Mouse (Mus musculus): ENCODE data around the gene Zfp771. TPM values are rescaled to one million over a fixed set of nuclear protein-coding genes. Genes with fewer than 3 reads are reported as not detected.
A peak's percentile ranks its signal among the peaks of the same experiment; 100 is the strongest.

The Zfp771 gene
- polyA plus RNA-seq (2015; fragmentation: Nextera tagmentation; extraction: Ambion mirVana) = 27.3 and 29.6 TPM in 2 replicates

DNA sequence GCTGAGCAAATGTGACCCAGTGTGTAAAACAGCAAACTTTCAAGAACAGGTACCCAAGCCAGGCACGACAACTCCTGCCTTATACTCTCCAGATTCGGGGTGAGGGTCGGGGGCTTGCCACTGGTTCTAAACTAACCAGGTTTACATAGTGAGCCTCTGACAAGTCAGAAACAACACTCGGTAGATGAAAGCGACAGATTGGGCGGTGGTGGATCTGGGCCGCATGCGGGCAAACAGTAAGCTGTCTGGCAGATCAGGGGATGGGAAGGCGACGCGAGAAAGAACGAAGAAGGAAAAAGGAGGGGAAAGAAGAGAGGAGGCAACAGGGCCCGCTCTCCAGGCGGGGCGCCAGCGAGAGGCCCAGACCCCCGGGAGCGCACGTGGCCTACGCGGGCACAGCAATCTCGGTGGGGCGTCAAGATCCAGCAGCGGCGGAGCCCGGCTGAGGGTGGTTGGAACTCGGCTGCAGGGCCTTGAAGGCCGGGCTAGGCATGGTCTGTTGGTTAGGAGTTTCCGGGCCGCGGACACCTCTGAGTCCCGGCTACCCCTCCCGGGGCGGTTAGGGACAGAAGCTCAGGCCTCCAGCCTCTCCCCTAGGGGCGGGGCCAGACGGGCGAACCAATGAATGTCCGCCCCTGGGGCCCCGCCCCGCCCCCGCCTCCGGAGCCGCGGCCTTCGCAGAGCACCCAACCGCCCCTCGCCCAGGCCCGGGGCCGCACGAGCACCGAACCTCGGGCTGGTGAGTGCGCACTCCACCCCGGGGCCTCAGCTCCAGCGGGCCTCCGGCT, at the start of gene Zfp771:
Zfp771 (plus strand) TSS at position 405 of the 788 bp plus-strand sequence.
- Histone ChIP-seq H3K4me3 (ENCODE audit: low read depth, low read length) (peak within 1 kb of the TSS; percentile 80), H3K36me3 (ENCODE audit: control insufficient read depth, insufficient read depth, low read length) (0 out of 2 replicates have a peak, but pooled peaks cover 3% of the 10 kb centered on the region), H3K27ac (replicated peaks) (peak within 1 kb of the TSS; percentile 96), H3K4me1 (replicated peaks; ENCODE audit: control insufficient read depth, insufficient read depth) (no peaks in the 10 kb centered on the region), H3K9me3 (ENCODE audit: control insufficient read depth, low read length) (no peaks in the 10 kb centered on the region), H3K27me3 (ENCODE audit: control insufficient read depth, insufficient read depth, low read length) (no peaks in the 10 kb centered on the region), H3K9ac (ENCODE audit: low read length) (peak within 1 kb of the TSS; percentile 96), H3K4me2 (replicated peaks; ENCODE audit: low read depth) (peak within 1 kb of the TSS; percentile 77)
- peak; percentile 96 for DNase-seq (ENCODE audit: low spot score)
- TF ChIP-seq CTCF (IDR thresholded peaks at IDR 0.05; ENCODE audit: low read depth) (peak; percentile 38), EP300 (optimal IDR thresholded peaks at IDR 0.05) (peak; percentile 58)
- under 1% methylated on average over 56 of the region's 56 CpGs for WGBS
- peak; percentile 96 for ATAC-seq (ENCODE audit: low FRiP score, low TSS enrichment)

DNA sequence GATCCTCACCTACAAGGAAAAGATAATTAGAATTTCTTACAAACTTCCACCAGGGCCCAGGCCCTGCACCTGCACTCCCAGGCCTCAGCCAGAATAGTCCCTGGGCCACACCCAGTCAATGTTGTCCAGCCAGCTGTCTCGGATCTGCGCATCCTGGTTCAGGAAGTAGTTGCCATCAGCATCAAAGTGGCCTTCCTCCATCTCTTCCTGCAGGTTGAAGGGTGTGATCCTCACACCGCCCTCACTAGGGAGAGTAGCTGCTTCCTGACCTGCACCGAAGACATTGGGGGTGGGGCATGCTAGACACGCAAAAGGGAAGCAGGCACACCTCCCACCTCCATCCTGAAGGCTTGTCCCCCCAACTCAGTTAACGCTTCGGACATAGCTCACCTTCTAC, 49.4 kb upstream of the Zfp771 start:
- peak overlapping the region; percentile 70 for H3K4me2 ChIP-seq (replicated peaks; ENCODE audit: low read depth)
- H3K4me1 ChIP-seq (replicated peaks; ENCODE audit: control insufficient read depth, insufficient read depth) = peaks cover 3% of the 10 kb centered on the region; the same call in 1 of the 2 replicates
- ATAC-seq (ENCODE audit: low FRiP score, low TSS enrichment) = no peak
- TF ChIP-seq CTCF (IDR thresholded peaks at IDR 0.05; ENCODE audit: low read depth) = no peak
- TF ChIP-seq EP300 (optimal IDR thresholded peaks at IDR 0.05) = no peak
- H3K36me3 ChIP-seq (ENCODE audit: control insufficient read depth, insufficient read depth, low read length) = peaks cover 17% of the 10 kb centered on the region; the same call in 1 of the 2 replicates
- no peaks in the 10 kb centered on the region for H3K27me3 ChIP-seq (ENCODE audit: control insufficient read depth, insufficient read depth, low read length)
- WGBS = 60% methylated on average over 7 of the region's 7 CpGs
- no peak overlapping the region; the same call in 1 of the 2 replicates for H3K9ac ChIP-seq (ENCODE audit: low read length)
- no peak overlapping the region for H3K27ac ChIP-seq (replicated peaks)
- no peak for DNase-seq (ENCODE audit: low spot score)
- H3K4me3 ChIP-seq (ENCODE audit: low read depth, low read length) = peak overlapping the region; percentile 64
- no peaks in the 10 kb centered on the region for H3K9me3 ChIP-seq (ENCODE audit: control insufficient read depth, low read length)

DNA sequence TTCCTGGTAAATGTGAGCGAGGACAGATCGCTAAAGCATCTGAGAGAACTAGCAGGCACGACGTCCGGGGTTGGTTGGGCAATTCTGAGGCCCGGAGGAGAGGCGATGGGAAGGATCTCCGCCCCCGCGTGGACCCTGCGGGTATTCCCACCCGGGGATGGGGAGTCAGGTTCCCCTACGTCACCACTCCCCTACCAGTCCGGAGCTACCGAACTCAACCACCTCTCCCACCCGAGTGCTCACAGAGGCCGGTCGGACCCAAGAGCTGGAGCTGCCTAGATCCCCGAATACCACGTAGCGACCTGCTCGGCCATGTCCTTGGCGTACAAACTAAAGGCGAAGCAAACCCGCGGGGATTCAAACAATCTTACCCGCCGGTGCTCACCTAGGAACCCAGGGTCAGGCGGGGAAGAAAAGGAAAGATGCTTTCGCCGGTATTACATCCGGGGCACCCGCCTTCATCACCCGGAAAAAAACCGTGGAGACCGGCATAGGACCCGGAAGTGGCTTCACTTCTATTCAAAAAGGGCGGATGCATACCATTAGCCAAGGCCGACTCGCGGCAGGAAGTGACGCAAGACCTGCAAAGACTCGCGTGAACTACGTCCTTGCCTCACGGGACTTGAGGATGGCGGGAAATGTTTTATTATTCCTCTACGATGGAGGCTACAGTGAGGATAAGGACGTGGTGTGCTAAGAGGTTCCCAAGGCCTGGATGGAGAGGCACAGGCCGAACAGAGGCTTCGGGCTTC, 48.4 kb upstream of the Zfp771 start, which contains the start of gene Cd2bp2:
Cd2bp2 (minus strand) TSS at position 507 of the 752 bp plus-strand sequence.
- peak within 1 kb of the TSS; percentile 71 for H3K9ac ChIP-seq (ENCODE audit: low read length)
- peaks cover 17% of the 10 kb centered on the region; the same call in 1 of the 2 replicates for H3K36me3 ChIP-seq (ENCODE audit: control insufficient read depth, insufficient read depth, low read length)
- DNase-seq (ENCODE audit: low spot score) (peak; percentile 94), ATAC-seq (ENCODE audit: low FRiP score, low TSS enrichment) (peak; percentile 96)
- peaks cover 3% of the 10 kb centered on the region; the same call in 1 of the 2 replicates for H3K4me1 ChIP-seq (replicated peaks; ENCODE audit: control insufficient read depth, insufficient read depth)
- H3K4me2 ChIP-seq (replicated peaks; ENCODE audit: low read depth) = peak within 1 kb of the TSS; percentile 70
- 0% methylated on average over 51 of the region's 51 CpGs for WGBS
- TF ChIP-seq CTCF (IDR thresholded peaks at IDR 0.05; ENCODE audit: low read depth) (peak; percentile 66), EP300 (optimal IDR thresholded peaks at IDR 0.05) (peak; percentile 98)
- no peaks in the 10 kb centered on the region for H3K27me3 ChIP-seq (ENCODE audit: control insufficient read depth, insufficient read depth, low read length)
- H3K27ac ChIP-seq (replicated peaks) = peak within 1 kb of the TSS; percentile 91
- peak within 1 kb of the TSS; percentile 64 for H3K4me3 ChIP-seq (ENCODE audit: low read depth, low read length)
- H3K9me3 ChIP-seq (ENCODE audit: control insufficient read depth, low read length) = no peaks in the 10 kb centered on the region

DNA sequence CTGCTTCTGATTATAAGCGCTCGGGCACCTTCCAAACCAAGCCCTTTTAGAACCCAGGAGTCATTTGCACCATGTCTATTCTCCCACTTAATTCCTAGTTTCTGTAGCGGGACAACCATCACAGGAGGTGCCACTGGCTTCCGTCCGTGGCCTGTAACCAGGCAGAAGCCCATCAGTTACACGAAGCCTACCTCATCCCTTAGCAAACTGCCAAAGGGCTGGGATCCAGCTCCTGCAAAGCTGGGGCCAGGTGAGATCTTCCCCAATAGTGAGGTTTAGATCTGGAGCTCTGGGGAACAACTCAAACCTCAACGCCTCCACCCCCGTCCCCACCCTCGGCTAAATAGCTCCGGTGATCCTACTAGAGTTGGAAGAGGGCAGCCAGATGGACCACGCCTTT, 47.6 kb upstream of the Zfp771 start:
- H3K27me3 ChIP-seq (ENCODE audit: control insufficient read depth, insufficient read depth, low read length) = no peaks in the 10 kb centered on the region
- DNase-seq (ENCODE audit: low spot score) (no peak), ATAC-seq (ENCODE audit: low FRiP score, low TSS enrichment) (no peak)
- no peaks in the 10 kb centered on the region for H3K9me3 ChIP-seq (ENCODE audit: control insufficient read depth, low read length)
- peaks cover 3% of the 10 kb centered on the region; the same call in 1 of the 2 replicates for H3K4me1 ChIP-seq (replicated peaks; ENCODE audit: control insufficient read depth, insufficient read depth)
- peak overlapping the region; percentile 61 for H3K9ac ChIP-seq (ENCODE audit: low read length)
- WGBS = 44% methylated on average over 11 of the region's 11 CpGs
- peak overlapping the region; percentile 64 for H3K4me3 ChIP-seq (ENCODE audit: low read depth, low read length)
- peak overlapping the region; percentile 69 for H3K27ac ChIP-seq (replicated peaks)
- peak overlapping the region; percentile 68 for H3K4me2 ChIP-seq (replicated peaks; ENCODE audit: low read depth)
- TF ChIP-seq EP300 (optimal IDR thresholded peaks at IDR 0.05) (no peak), CTCF (IDR thresholded peaks at IDR 0.05; ENCODE audit: low read depth) (no peak)
- peaks cover 17% of the 10 kb centered on the region; the same call in 1 of the 2 replicates for H3K36me3 ChIP-seq (ENCODE audit: control insufficient read depth, insufficient read depth, low read length)

DNA sequence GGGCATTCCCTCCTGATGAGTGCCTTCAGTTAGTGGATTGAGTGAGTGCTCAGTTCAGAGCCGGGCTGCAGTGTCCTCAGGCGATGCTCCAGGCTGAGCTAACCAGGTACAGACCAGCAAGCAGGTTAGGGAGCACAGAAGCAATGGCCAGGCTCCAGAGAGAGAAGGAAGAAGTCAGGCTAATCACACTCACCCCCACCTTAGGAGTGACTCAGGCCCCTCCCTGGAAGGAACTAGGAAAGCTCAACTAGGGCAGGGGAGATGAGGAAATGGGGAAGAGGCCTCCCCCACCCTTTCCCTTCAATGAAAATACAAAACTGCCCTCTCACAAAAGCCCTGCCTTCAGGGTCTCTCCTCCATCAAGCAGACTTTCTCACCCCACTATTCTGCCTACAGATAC, 37.5 kb upstream of the Zfp771 start:
- Histone ChIP-seq H3K4me1 (replicated peaks; ENCODE audit: control insufficient read depth, insufficient read depth) (peaks cover 3% of the 10 kb centered on the region; the same call in 1 of the 2 replicates), H3K36me3 (ENCODE audit: control insufficient read depth, insufficient read depth, low read length) (peaks cover 11% of the 10 kb centered on the region), H3K9ac (ENCODE audit: low read length) (peak overlapping the region; percentile 92), H3K4me3 (ENCODE audit: low read depth, low read length) (peak overlapping the region; percentile 93), H3K9me3 (ENCODE audit: control insufficient read depth, low read length) (no peaks in the 10 kb centered on the region), H3K4me2 (replicated peaks; ENCODE audit: low read depth) (peak overlapping the region; percentile 98), H3K27me3 (ENCODE audit: control insufficient read depth, insufficient read depth, low read length) (no peaks in the 10 kb centered on the region), H3K27ac (replicated peaks) (peak overlapping the region; percentile 91)
- WGBS = 44% methylated on average over 2 of the region's 2 CpGs
- ATAC-seq (ENCODE audit: low FRiP score, low TSS enrichment) (no peak), DNase-seq (ENCODE audit: low spot score) (peak; percentile 37)
- TF ChIP-seq CTCF (IDR thresholded peaks at IDR 0.05; ENCODE audit: low read depth) (no peak), EP300 (optimal IDR thresholded peaks at IDR 0.05) (no peak)

All from stomach, postnatal 0 days (tissue).